Mouse (Mus musculus): ENCODE data around the gene Rps6ka2.

Rps6ka2 gene

GRCm38 (mm10) chr17:7221310-7221709 is 51.4 kb downstream of the Rps6ka2 start:
- peak in 1 of 2 experiments; percentile 6 for DNase-seq

GRCm38 (mm10) chr17:7222198-7222597 is 52.3 kb downstream of the Rps6ka2 start:
- DNase-seq: peak in 1 of 2 experiments; percentile 5

GRCm38 (mm10) chr17:7228545-7228944 is 58.6 kb downstream of the Rps6ka2 start:
- no peak for DNase-seq

- no peak for DNase-seq
Observed at GRCm38 (mm10) chr17:7231312-7231711, 61.4 kb downstream of the Rps6ka2 start.

- DNase-seq: peak in 1 of 2 experiments; percentile 14
Observed at GRCm38 (mm10) chr17:7231790-7232189, 61.9 kb downstream of the Rps6ka2 start.

GRCm38 (mm10) chr17:7232400-7232799 is 62.5 kb downstream of the Rps6ka2 start:
- peak in 1 of 2 experiments; percentile 26 for DNase-seq

GRCm38 (mm10) chr17:7233197-7233596 is 63.3 kb downstream of the Rps6ka2 start:
- no peak for DNase-seq

- peak in 1 of 2 experiments; percentile 16 for DNase-seq
Observed at GRCm38 (mm10) chr17:7237706-7238105, 67.8 kb downstream of the Rps6ka2 start.

GRCm38 (mm10) chr17:7238766-7239165 is 68.9 kb downstream of the Rps6ka2 start:
- peak in 1 of 2 experiments; percentile 13 for DNase-seq

GRCm38 (mm10) chr17:7240526-7240925 is 70.6 kb downstream of the Rps6ka2 start:
- DNase-seq: no peak

- peak in 1 of 2 experiments; percentile 26 for DNase-seq
Observed at GRCm38 (mm10) chr17:7245078-7245477, 75.2 kb downstream of the Rps6ka2 start.

GRCm38 (mm10) chr17:7246893-7247556 is 77.1 kb downstream of the Rps6ka2 start:
- peak in 1 of 2 experiments; percentile 8 for DNase-seq

- no peak for DNase-seq
Observed at GRCm38 (mm10) chr17:7250373-7250772, 80.5 kb downstream of the Rps6ka2 start.

- DNase-seq: no peak
Observed at GRCm38 (mm10) chr17:7257208-7257607, 87.3 kb downstream of the Rps6ka2 start.

- no peak for DNase-seq
Observed at GRCm38 (mm10) chr17:7258748-7259359, 88.9 kb downstream of the Rps6ka2 start.

- DNase-seq: no peak
Observed at GRCm38 (mm10) chr17:7260360-7260759, 90.4 kb downstream of the Rps6ka2 start.

- DNase-seq: no peak
Observed at GRCm38 (mm10) chr17:7262056-7262455, 92.1 kb downstream of the Rps6ka2 start.

- no peak for DNase-seq
Observed at GRCm38 (mm10) chr17:7262620-7263019, 92.7 kb downstream of the Rps6ka2 start.

GRCm38 (mm10) chr17:7264610-7265009 is 94.7 kb downstream of the Rps6ka2 start:
- DNase-seq: no peak

GRCm38 (mm10) chr17:7265291-7265690 is 95.4 kb downstream of the Rps6ka2 start:
- DNase-seq: no peak

- no peak for DNase-seq
Observed at GRCm38 (mm10) chr17:7265705-7266368, 95.9 kb downstream of the Rps6ka2 start.

- DNase-seq: no peak
Observed at GRCm38 (mm10) chr17:7267843-7268242, 97.9 kb downstream of the Rps6ka2 start.

GRCm38 (mm10) chr17:7269151-7269806 is 99.4 kb downstream of the Rps6ka2 start:
- no peak for DNase-seq
